Comparison of ENCODE assay signal across 15 mouse cellular contexts in genomic region chr15:27792473-27792872, GRCm38 (mm10).
A peak's percentile ranks its signal among the peaks of the same experiment; 100 is the strongest.
DNase-seq lines count a peak whose midpoint lies in the region; ATAC-seq lines count a peak whose summit lies in the region.
"Had no signal": no experiment of that assay in that cellular context is flagged by ENCODE, and none has a peak within 500 bp of the region (broad histone marks: within the 10 kb centered on the region; RNA-seq: fewer than 3 reads in every experiment).

No protein-coding gene starts in this region.

- no peak for DNase-seq in heart, embryonic 10.5 days (ENCODE audit: low spot score)
- no peak for DNase-seq in neural tube, embryonic 10.5 days (ENCODE audit: extremely low spot score, low spot score)
- DNase-seq in limb, embryonic 10.5 days (ENCODE audit: low spot score) = no peak
- DNase-seq in adrenal gland, adult 8-10 months = no peak
- no peak for DNase-seq in adrenal gland, adult 18-20 months (ENCODE audit: low spot score in 2 of 2)
- DNase-seq: adrenal gland, postnatal 14 days; cerebellum, adult 11 months; layer of hippocampus, adult 9-11 months had no signal

- no peak overlapping the region for H3K9ac ChIP-seq in heart, embryonic 11.5 days (ENCODE audit: low read depth, low read length)
- no peak overlapping the region for H3K9ac ChIP-seq in neural tube, embryonic 13.5 days
- H3K9ac ChIP-seq in stomach, embryonic 16.5 days (ENCODE audit: low read length) = no peak overlapping the region

- H3K4me2 ChIP-seq in heart, embryonic 11.5 days = no peak overlapping the region
- no peak overlapping the region for H3K4me2 ChIP-seq in neural tube, embryonic 13.5 days
- H3K4me2 ChIP-seq in stomach, embryonic 16.5 days (ENCODE audit: low read depth, low read length) = 0 out of 2 replicates have a peak overlapping the region, but pooled peaks have one; percentile 1
- H3K4me2 ChIP-seq: liver, embryonic 11.5 days had no signal

- H3K4me3 ChIP-seq in heart, embryonic 10.5 days = no peak overlapping the region
- no peak overlapping the region for H3K4me3 ChIP-seq in heart, embryonic 11.5 days (ENCODE audit: low read depth, low read length)
- H3K4me3 ChIP-seq in neural tube, embryonic 13.5 days = no peak overlapping the region
- H3K4me3 ChIP-seq in limb, embryonic 10.5 days = no peak overlapping the region
- H3K4me3 ChIP-seq in stomach, embryonic 16.5 days (replicated peaks; ENCODE audit: low read length) = no peak overlapping the region
- H3K4me3 ChIP-seq: megakaryocyte, embryonic 14.5 days had no signal

- peak overlapping the region; percentile 72 for H3K27ac ChIP-seq in heart, embryonic 10.5 days
- H3K27ac ChIP-seq in heart, embryonic 11.5 days (ENCODE audit: low read depth, low read length) = no peak overlapping the region
- peak overlapping the region; percentile 80 for H3K27ac ChIP-seq in neural tube, embryonic 13.5 days (replicated peaks)
- peak overlapping the region; percentile 77; the same call in 1 of the 2 replicates for H3K27ac ChIP-seq in limb, embryonic 10.5 days
- no peak overlapping the region for H3K27ac ChIP-seq in stomach, embryonic 16.5 days (ENCODE audit: low read length)

- H3K27me3 ChIP-seq in heart, embryonic 10.5 days (ENCODE audit: insufficient read depth, poor library complexity, severe bottlenecking) = no peaks in the 10 kb centered on the region
- no peaks in the 10 kb centered on the region for H3K27me3 ChIP-seq in heart, embryonic 11.5 days (ENCODE audit: control insufficient read depth, insufficient read depth, low read length)
- H3K27me3 ChIP-seq in neural tube, embryonic 13.5 days = no peaks in the 10 kb centered on the region
- no peaks in the 10 kb centered on the region for H3K27me3 ChIP-seq in limb, embryonic 10.5 days (ENCODE audit: low read depth, poor library complexity, severe bottlenecking)
- H3K27me3 ChIP-seq in stomach, embryonic 16.5 days (ENCODE audit: control insufficient read depth, insufficient read depth, low read length) = no peaks in the 10 kb centered on the region
- H3K27me3 ChIP-seq: Patski had no signal

- no peak for ATAC-seq in heart, embryonic 11.5 days (replicated peaks; ENCODE audit: insufficient number of reproducible peaks, low FRiP score, low TSS enrichment)
- no peak for ATAC-seq in neural tube, embryonic 13.5 days (ENCODE audit: low read depth)
- no peak for ATAC-seq in stomach, embryonic 16.5 days (ENCODE audit: insufficient read depth, low FRiP score)
- ATAC-seq: intestine, postnatal 0 days; Patski had no signal

- 57% methylated on average over 11 of the region's 11 CpGs for WGBS in heart, embryonic 10.5 days
- 45% methylated on average over 11 of the region's 11 CpGs for WGBS in heart, embryonic 11.5 days (ENCODE audit: insufficient replicate concordance)
- 60% methylated on average over 11 of the region's 11 CpGs for WGBS in neural tube, embryonic 13.5 days
- WGBS in limb, embryonic 10.5 days = 85% methylated on average over 11 of the region's 11 CpGs
- 35% methylated on average over 11 of the region's 11 CpGs for WGBS in stomach, embryonic 16.5 days

- no peaks in the 10 kb centered on the region for H3K36me3 ChIP-seq in heart, embryonic 10.5 days
- H3K36me3 ChIP-seq in heart, embryonic 11.5 days (ENCODE audit: control insufficient read depth, insufficient read depth, low read length) = 0 out of 2 replicates have a peak, but pooled peaks cover under 1% of the 10 kb centered on the region
- H3K36me3 ChIP-seq in neural tube, embryonic 13.5 days = no peaks in the 10 kb centered on the region
- no peaks in the 10 kb centered on the region for H3K36me3 ChIP-seq in limb, embryonic 10.5 days
- no peaks in the 10 kb centered on the region for H3K36me3 ChIP-seq in stomach, embryonic 16.5 days (ENCODE audit: control insufficient read depth, insufficient read depth, low read length)

- peaks cover 77% of the 10 kb centered on the region for H3K4me1 ChIP-seq in heart, embryonic 10.5 days
- H3K4me1 ChIP-seq in heart, embryonic 11.5 days (ENCODE audit: control insufficient read depth, insufficient read depth, low read length) = peaks cover 58% of the 10 kb centered on the region
- peaks cover 86% of the 10 kb centered on the region for H3K4me1 ChIP-seq in neural tube, embryonic 13.5 days (replicated peaks)
- peaks cover 91% of the 10 kb centered on the region for H3K4me1 ChIP-seq in limb, embryonic 10.5 days
- H3K4me1 ChIP-seq in stomach, embryonic 16.5 days (ENCODE audit: control insufficient read depth, insufficient read depth, low read length) = peaks cover 47% of the 10 kb centered on the region

- no peaks in the 10 kb centered on the region for H3K9me3 ChIP-seq in heart, embryonic 10.5 days
- no peaks in the 10 kb centered on the region for H3K9me3 ChIP-seq in heart, embryonic 11.5 days (replicated peaks; ENCODE audit: control insufficient read depth, low read length)
- H3K9me3 ChIP-seq in neural tube, embryonic 13.5 days = no peaks in the 10 kb centered on the region
- no peaks in the 10 kb centered on the region for H3K9me3 ChIP-seq in limb, embryonic 10.5 days (replicated peaks)
- H3K9me3 ChIP-seq in stomach, embryonic 16.5 days (replicated peaks; ENCODE audit: control insufficient read depth, low read length) = no peaks in the 10 kb centered on the region
- H3K9me3 ChIP-seq: megakaryocyte, embryonic 14.5 days had no signal

Comparison
In these comparisons a context has a peak if more than half of its experiments do, and no peak if none do; other contexts are left out.
1. H3K27ac ChIP-seq: peak in heart, embryonic 10.5 days (single experiment), neural tube, embryonic 13.5 days (single experiment) and limb, embryonic 10.5 days (single experiment); none in heart, embryonic 11.5 days (single experiment) and stomach, embryonic 16.5 days (single experiment).